Mouse (Mus musculus): Measurements from ENCODE around the gene Fignl2. TPM values are rescaled to one million over a fixed set of nuclear protein-coding genes. Genes with fewer than 3 reads are reported as not detected.

Fignl2 gene
- total and polyA plus RNA-seq, 3 experiments = not detected

DNA sequence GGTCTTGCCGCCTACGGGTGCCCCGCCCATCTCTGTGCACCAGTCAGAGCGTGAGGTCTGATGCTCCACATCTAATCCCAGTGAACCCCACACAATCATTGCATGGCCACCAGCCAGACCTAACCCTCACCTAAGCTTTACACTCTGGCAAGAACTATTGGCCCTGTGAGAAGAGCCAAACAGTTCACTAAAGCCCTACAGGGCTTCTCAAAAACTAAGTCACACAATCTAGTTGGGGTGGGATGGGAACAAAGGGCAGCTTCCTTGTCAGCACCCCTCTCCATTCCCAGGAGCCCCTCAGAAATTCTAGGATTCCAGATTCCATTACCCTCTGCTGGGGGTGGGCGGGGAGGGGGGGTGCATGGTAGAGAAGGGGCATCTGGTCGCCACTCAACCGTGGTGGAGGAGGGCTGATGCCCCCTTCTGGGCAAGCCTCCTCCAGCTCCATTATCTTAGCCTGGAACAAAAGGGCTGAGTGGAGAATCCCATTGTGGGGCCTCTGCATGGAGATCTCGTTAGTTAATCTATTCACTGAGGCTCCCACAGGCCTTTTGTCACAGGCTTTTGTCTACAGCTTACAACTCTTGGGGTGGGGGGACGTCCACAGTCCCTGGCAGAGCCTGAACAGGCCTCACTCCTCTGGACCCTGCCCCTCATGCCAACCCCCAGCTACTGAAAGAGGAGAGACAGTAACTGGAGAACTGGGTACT lies 18.6 kb downstream of the Fignl2 start:
- TF ChIP-seq MAZ (IDR thresholded peaks at IDR 0.05; ENCODE audit: low read depth, low read length) (no peak), ZKSCAN1 (IDR thresholded peaks at IDR 0.05; ENCODE audit: low read depth, low read length) (no peak), SIN3A (IDR thresholded peaks at IDR 0.05; ENCODE audit: low read length) (no peak), GABPA (IDR thresholded peaks at IDR 0.05; ENCODE audit: low read depth, low read length) (no peak), UBTF (IDR thresholded peaks at IDR 0.05; ENCODE audit: borderline replicate concordance, insufficient read depth, low read depth, low read length) (no peak), CTCF (IDR thresholded peaks at IDR 0.05 in 2 of 3, conservative IDR thresholded peaks at IDR 0.05 in 1 of 3; ENCODE audit: control insufficient read depth in 1 of 3, insufficient read depth in 1 of 3, low read depth in 2 of 3, low read length in 3 of 3, poor library complexity in 1 of 3, severe bottlenecking in 1 of 3) (no peak), HCFC1 (IDR thresholded peaks at IDR 0.05; ENCODE audit: low read depth, low read length) (no peak), ZC3H11A (IDR thresholded peaks at IDR 0.05; ENCODE audit: low read depth, low read length) (no peak)

DNA sequence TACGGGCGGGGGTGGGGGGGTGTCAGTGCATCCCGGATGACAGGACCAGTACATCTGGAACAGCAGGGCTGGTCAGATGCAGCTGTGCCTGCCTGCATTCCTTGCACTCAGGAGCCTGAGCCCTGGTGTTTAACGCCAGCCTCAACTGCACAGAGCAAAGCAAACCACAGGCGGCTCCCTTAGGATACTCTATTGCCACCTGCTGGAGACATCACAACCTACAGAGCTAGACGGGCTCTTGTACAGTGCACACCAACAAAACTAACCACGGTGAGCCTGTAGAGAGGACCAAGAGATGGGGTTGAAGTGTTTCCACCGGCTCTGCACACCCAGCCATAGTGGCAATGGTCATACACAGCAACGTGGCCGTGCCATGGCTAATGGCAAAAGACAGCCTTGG lies 22.1 kb downstream of the Fignl2 start:
- Histone ChIP-seq H3K36me3 (ENCODE audit: control insufficient read depth in 1 of 2, insufficient read depth in 2 of 2, low read length in 2 of 2) (no peaks in the 10 kb centered on the region), H3K9ac (ENCODE audit: control insufficient read depth, low read depth, low read length, poor library complexity, severe bottlenecking) (no peak overlapping the region), H3K79me2 (ENCODE audit: control insufficient read depth, insufficient read depth, low read length, poor library complexity) (no peaks in the 10 kb centered on the region), H3K4me1 (ENCODE audit: control insufficient read depth in 1 of 2, insufficient read depth in 2 of 2, low read length in 2 of 2) (no peaks in the 10 kb centered on the region), H3K27me3 (ENCODE audit: control insufficient read depth in 1 of 2, insufficient read depth in 2 of 2, low read length in 2 of 2) (no peaks in the 10 kb centered on the region), H3K4me3 (ENCODE audit: control insufficient read depth in 1 of 2, insufficient read depth in 1 of 2, low read depth in 2 of 2, low read length in 2 of 2) (no peak overlapping the region), H3K27ac (ENCODE audit: control insufficient read depth, low read depth, low read length) (no peak overlapping the region), H3K9me3 (replicated peaks; ENCODE audit: insufficient read depth, low read length) (no peaks in the 10 kb centered on the region)
- DNase-seq (ENCODE audit: low read depth, low spot score) = peak; percentile 42
- no peak for TF ChIP-seq BHLHE40 (IDR thresholded peaks at IDR 0.05; ENCODE audit: borderline replicate concordance, low read depth, low read length)
- peak; percentile 35 to 53 (median 46); a peak in 5 of 6 replicates for TF ChIP-seq CTCF (IDR thresholded peaks at IDR 0.05 in 2 of 3, conservative IDR thresholded peaks at IDR 0.05 in 1 of 3; ENCODE audit: control insufficient read depth in 1 of 3, insufficient read depth in 1 of 3, low read depth in 2 of 3, low read length in 3 of 3, poor library complexity in 1 of 3, severe bottlenecking in 1 of 3)
- no peak for TF ChIP-seq TAL1 (IDR thresholded peaks at IDR 0.05; ENCODE audit: low read length)
- TF ChIP-seq MXI1 (IDR thresholded peaks at IDR 0.05; ENCODE audit: low read depth, low read length) = no peak
- peak; percentile 39 for TF ChIP-seq RAD21 (IDR thresholded peaks at IDR 0.05; ENCODE audit: low read depth, low read length)
- TF ChIP-seq SMC3 (IDR thresholded peaks at IDR 0.05; ENCODE audit: low read depth, low read length) = peak; percentile 52
- no peak for TF ChIP-seq MAZ (IDR thresholded peaks at IDR 0.05; ENCODE audit: low read depth, low read length)
- TF ChIP-seq RCOR1 (IDR thresholded peaks at IDR 0.05; ENCODE audit: low read depth, low read length) = no peak

More for the DNA sequence above, 18.6 kb downstream of the Fignl2 start:
- Histone ChIP-seq H3K27me3 (ENCODE audit: control insufficient read depth in 1 of 2, insufficient read depth in 2 of 2, low read length in 2 of 2) (no peaks in the 10 kb centered on the region), H3K4me1 (ENCODE audit: control insufficient read depth in 1 of 2, insufficient read depth in 2 of 2, low read length in 2 of 2) (no peaks in the 10 kb centered on the region), H3K9me3 (replicated peaks; ENCODE audit: insufficient read depth, low read length) (no peaks in the 10 kb centered on the region), H3K36me3 (ENCODE audit: control insufficient read depth in 1 of 2, insufficient read depth in 2 of 2, low read length in 2 of 2) (no peaks in the 10 kb centered on the region), H3K9ac (ENCODE audit: control insufficient read depth, low read depth, low read length, poor library complexity, severe bottlenecking) (no peak overlapping the region), H3K27ac (ENCODE audit: control insufficient read depth, low read depth, low read length) (no peak overlapping the region), H3K4me3 (ENCODE audit: control insufficient read depth in 1 of 2, insufficient read depth in 1 of 2, low read depth in 2 of 2, low read length in 2 of 2) (no peak overlapping the region), H3K79me2 (ENCODE audit: control insufficient read depth, insufficient read depth, low read length, poor library complexity) (no peaks in the 10 kb centered on the region)
- DNase-seq (ENCODE audit: low read depth, low spot score) = no peak

Data from MEL (cell line).